Mouse (Mus musculus) adrenal gland, adult (tissue): ENCODE results near the gene Cep290.
A peak's percentile ranks its signal among the peaks of the same experiment; 100 is the strongest.
"Not testable (repeated sequence)": the region's sequence is repeated elsewhere in the genome, so short reads cannot be mapped to it uniquely, and the experiment has no call there.

Experiments
- DNase-seq, 2 experiments: peaks; one replicate each; pipeline ENCODE4 v3.0.0; 2022 to 2023; ENCODE audit warnings: low spot score in 1 of 2; ENCODE audit not compliant: inconsistent age in 2 of 2

The Cep290 gene

DNA sequence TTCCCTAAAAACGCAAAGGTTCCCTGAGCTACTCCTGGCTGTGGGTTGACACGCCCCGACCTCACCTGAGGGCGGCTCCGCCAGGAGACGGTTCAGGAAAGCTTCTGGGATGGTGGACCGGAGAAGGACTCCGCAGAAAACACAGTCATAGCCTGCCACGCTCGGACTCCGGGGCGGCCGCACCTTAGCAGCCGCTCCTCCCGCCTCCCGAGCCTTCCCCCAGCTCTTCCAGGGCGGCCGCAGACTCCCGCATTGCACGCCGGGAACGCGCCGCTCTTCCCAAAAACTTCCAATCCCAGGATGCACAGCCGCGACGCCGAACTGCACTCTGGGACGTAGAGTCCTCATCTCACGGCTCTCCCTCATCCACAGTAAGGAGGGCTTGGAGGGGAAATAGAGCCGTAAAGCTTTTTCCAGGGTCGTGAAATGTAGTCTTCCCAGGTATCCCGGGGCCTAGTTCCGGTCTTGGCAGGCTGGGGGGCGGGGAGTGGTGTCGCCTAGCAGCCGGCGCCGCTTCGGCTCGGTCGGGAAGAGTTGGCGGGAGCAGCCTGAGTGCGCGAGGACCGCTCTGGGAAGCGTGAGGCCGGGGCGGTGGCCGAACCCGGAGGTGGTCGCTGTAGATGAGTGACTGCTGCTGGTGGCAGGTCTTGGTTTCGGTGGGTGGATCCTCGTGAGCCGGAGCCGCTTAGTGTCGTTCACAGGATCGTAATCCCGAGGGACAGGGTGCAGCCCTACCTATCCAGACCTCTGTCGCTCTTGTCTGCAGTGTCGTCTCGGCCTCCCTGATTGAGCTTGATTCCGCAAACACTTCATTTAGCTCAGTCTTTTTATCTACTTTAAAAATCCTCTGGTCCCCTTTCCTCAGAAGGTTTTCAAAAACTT, at the start of gene Cep290, which contains the start of gene Tmtc3:
Gene Cep290 (plus strand): TSS at position 462 of the 882 bp plus-strand sequence.
Gene Tmtc3 (minus strand): TSS at position 254 of the 882 bp plus-strand sequence.
- peak; percentile 97 to 98 for DNase-seq

DNA sequence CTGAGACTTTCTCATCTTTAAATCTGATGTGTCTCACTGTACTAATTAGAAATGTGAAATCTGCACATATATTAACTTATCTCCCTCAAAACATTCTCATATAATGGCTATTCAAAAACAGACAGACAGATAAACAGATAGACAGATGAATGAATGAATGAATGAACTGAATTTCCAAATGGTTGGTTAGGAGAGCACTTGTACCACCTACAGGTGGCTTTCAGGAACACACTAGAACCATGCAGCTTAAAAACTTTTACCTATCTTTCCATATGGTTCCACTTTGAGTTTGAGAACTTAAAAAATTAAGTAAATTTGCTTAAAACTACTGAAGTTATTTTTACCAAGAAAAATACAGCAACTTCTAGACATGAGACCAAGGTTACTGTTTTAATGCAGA, 38.0 kb upstream of the Cep290 start:
- no peak for DNase-seq

DNA sequence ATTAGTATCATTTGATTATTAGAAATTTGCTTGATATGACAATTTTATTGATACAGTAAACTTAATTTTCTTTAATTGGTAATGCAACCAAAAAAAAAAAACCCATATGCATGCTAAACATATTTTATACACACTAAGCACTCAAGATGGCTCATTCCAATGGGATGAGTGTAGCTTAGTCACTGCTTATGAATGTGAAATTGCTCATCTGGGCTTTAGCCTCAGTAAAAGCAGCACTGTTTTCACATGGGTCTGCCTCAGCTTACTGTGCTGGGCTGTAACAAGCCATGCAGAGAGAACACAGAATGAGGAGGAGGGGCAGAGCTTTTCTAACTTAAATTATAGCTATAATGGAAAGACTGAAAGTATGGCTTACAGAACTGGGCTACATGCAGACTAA, 26.8 kb upstream of the Cep290 start:
- DNase-seq = no peak

DNA sequence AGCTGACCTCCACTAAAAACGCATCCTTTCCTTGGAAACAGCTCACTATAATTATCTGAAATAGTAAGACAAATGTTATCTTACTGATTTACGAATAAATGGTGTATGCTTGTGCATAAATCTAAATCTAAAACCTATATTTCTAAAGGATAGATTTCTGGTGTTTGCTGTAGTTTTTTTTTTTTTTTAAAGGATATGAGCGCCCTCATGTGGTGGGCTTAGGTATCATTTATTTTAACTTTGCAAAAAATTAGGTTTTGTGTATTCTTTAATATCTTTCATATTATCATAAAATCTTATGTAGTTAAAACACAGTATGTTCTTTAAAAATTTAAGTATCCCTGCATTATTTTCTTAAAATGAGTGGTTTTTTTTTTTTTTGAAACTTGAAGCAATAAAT, 12.3 kb upstream of the Cep290 start:
- DNase-seq = no peak

DNA sequence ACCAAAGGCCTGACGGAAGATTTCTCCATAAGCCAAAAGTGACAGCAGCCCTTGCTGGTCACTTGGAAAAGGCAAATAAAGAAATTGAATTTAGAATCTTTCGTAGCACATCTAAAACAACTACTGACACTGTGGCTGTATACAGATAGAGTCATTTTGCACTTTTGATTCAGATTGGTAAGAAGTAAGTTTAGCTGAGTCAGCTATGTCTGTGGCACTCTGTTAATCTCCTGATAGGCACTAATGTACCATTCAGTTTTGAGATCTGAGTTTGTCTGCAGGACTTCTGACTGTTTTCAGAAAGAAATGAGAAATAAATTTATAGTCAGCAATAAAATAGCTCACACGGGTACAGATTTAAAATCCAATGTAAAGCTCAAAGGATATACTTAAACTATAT, 7.8 kb upstream of the Cep290 start:
- no peak for DNase-seq

DNA sequence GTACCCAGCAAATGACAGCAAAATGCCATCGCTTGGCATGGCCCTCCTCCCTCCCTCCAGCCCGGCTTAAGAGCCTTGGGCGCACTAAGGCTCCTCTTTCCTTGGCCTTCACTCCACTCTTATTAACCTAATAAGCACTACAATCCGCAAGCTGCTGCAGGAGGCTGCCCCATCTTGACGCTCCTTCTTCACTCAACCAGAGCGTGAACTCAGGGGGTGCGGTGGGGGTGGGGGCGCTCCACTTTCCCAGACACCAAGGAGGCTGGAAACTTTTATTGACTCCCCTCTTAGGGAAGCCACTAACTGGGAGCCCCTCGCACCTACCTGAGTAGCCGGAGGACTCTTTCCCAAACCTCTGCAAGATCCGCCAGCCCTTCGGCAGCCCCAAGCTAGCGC, 659 bp upstream of the Cep290 start:
- no peak for DNase-seq

DNA sequence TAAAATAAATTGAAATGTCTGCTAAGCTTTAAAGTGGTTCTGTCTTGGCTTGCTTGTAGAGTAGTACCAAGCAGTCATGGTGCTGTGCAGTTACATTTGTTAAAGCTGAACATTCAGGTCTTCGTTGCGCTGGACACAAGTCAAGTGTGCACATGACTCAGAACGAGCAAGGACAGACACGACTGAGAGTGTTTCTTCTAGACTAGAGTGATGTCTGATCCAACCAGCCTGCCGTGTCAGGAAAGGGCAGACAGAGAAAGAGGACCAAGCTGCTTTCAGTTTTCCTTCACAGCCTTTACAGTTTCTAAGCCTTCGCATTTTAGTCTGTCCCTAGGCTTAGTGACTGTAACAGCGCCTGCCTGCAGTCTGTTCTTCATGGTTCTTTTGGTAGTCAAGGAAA, 4.6 kb downstream of the Cep290 start:
- peak; percentile 40 to 61 for DNase-seq

DNA sequence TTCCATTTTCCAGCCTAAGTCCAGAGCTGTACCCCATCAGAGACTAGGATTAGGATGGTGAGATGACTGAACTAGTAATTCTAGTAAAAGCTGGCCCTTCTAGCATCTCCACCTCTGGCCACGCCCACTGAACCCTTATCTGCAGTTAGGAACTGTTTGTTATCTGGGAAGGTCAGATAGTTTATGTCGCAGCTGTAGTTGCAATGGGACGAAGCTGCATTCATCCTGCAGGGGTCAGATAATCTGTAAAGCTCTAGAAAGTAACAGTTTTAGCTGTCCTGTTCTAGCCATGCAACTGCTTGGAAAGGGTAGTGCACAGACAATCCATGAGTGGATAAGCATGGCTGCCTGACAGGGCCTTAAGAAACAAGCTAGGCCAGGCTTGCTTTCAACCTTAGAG, 11.0 kb downstream of the Cep290 start:
- DNase-seq = peak in 1 of 2 experiments; percentile 38

DNA sequence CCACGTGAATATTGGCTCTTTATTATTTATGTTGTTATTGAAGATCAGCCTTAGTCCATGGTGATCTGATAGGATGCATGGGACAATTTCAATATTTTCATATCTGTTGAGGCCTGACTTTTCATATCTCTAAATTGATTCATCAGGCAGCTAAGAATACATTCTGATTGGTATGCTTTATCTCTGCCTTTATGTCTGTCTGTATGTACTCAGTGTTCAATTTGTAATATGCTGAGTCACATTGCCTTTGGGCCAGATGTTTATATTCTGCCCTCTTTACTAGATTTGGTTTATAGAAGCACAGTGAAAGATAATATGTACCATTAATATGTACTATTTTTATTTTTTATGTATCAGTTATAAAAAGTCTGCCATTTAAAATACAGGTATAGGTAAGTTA, 20.8 kb downstream of the Cep290 start:
- DNase-seq = no peak

DNA sequence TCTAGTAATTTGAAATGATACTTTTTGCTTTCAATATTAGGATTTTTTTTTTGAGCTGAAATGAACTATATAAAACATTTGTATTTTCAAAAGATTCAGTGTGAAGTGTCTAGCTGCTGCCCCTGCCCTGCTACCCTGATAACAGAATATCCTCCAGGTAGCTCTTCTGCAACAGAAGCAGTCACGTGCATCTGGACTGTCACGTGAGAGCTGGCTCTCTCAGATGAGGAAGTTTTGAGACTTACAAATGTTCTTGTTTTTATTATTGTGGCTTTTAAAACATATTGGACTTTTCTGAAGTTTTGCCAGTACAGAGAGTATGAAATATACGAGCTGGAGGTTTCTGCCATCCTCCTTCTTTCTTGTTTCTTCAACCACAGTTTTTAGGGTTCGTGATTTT, 34.3 kb downstream of the Cep290 start:
- no peak for DNase-seq

DNA sequence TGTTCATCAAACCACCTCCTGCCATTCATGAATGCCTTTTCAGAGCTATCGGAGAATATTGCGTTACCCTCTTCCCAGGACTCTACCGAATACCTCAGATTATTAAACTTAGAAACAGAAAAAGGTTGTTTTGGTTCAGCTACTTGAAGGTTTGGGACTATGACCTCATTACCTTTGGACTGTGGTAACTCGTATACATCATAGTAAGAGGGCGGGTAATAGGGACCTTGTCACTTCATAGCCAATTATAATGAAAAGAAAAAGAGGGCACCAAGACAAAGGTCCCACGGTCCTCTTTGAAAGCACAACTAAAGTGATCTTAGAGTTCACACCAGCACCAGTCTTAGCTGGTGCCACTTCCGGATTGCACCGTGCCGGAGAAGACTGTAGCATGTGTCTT, 35.0 kb downstream of the Cep290 start:
- no peak for DNase-seq

DNA sequence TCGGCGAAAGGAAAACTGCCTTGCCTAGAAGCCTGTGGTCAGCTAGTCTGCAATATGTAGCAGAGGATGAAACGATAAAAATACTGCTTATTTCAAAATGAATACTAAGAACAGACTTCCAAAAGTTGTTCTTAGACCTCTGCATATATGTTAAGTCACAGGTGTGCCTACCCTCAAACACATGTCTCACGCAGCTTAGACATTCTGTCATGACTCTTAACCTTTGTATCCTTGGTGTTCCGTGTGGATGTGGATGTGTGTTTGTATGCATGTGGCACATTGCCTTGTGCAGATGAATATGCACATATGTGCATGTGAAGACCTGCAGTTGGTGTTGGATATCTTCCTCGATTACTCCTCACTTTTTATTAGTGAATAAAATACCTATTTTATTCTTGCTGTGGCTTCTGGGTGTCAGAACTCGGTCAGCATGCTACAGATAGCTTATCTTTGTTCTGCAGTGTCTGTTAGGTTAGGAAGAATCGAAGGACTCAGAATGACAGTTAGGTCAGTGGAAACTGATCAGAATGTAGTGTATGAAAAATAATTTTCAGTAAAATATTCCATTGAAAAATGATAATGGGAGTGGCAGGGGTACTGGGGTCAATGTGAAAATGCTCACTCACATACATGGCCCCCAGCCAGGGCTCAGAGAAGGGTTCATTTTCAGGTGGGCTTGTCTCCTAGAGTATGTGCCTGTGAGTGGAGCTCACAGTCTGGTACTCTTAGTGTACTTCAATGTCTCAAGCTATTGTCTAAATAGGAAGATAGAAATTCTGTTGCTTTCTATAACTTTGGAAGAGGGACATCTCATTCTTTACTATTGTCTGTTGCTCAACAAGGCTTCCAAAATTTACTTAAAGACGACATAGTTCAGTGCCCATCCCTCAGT, 37.4 kb downstream of the Cep290 start:
- DNase-seq = no peak

DNA sequence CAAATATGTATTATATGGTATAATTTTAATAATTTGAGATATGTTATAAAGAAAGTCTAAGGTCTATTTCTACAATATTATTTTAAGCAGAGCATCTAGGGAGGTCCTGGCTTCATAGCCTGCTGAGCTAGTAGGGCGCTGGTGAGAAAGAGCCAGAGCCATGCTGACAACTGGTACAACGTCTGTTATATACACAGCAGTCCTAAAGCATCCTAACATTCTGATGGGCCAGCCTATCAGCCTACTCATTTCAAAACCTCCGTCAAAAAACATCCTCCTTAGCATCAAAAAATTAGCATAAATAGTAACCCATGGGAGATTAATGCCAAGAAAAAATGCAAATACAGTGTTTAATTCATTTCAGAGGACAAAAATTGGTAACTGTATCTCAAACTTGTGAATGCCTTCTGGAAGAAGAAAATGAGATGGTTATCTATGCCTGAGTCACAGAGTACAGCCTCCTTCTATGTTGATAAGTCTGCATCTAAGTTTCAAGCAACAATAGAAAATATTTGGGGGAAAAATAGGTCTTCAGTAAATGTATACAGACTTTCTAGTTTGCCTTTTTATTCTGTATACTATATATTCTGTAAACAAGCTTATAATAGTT, 69.3 kb downstream of the Cep290 start:
- DNase-seq = no peak

DNA sequence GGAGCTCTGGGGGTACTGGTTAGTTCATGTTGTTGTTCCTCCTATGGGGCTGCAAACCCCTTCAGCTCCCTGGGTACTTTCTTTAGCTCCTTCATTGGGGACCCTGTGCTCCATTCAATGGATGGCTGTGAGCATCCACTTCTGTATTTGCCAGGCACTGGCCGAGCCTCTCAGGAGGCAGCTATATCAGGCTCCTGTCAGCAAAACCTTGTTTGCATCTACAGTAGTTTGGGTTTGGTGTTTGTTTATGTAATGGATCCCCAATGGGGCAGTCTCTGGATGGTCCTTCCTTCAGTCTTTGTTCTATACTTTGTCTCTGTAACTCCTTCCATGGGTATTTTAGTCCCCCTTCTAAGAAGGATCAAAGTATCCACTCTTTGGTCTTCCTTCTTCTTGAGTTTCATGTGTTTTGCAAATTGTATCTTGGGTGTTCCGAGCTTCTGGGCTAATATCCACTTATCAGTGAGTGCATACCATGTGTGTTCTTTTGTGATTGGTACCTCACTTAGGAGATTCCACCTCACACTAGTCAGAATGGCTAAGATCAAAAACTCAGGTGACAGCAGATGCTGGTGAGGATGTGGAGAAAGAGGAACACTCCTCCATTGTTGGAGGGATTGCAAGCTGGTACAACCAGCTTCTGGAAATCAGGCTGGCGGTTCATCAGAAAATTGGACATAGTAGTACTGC, 73.0 kb downstream of the Cep290 start:
- DNase-seq = not testable (repeated sequence)

DNA sequence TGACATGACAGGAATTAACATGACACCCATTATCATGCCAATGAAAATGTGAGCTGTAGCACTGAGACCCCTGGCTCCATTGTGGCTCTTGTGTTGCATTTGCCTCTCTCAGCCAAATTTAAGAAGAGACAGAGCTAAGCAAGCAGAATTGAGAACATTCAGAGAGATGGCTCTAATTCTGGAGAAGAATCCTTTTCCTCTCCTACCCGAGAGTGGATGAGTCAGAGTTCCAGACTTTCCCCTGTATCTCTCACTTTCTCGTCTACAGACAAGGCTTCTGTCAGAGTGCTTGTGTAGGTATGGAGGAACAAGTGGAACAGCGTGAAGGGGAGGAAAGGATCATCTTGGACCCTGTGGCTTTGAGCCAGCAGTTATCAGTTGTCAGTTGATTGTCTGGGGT, 76.8 kb downstream of the Cep290 start:
- DNase-seq = no peak

DNA sequence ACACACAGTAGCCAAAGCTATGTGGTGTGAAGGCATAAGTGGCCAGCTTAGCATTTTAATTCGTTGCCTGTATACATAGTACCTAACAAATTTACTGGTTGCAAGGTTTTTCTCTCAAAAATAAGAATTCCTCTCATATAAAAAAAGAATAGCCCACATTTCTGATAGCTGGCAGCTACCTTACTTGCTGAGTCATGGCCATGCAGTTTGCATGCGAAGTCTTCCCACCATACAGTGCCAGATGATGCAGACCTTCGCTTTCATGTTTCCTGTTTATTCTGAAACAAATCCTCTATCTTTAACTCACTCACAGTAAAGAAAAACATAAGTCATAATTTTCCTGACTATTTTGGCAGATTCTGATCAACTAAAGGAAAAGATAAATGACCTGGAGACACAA, 84.3 kb downstream of the Cep290 start:
- DNase-seq = no peak

DNA sequence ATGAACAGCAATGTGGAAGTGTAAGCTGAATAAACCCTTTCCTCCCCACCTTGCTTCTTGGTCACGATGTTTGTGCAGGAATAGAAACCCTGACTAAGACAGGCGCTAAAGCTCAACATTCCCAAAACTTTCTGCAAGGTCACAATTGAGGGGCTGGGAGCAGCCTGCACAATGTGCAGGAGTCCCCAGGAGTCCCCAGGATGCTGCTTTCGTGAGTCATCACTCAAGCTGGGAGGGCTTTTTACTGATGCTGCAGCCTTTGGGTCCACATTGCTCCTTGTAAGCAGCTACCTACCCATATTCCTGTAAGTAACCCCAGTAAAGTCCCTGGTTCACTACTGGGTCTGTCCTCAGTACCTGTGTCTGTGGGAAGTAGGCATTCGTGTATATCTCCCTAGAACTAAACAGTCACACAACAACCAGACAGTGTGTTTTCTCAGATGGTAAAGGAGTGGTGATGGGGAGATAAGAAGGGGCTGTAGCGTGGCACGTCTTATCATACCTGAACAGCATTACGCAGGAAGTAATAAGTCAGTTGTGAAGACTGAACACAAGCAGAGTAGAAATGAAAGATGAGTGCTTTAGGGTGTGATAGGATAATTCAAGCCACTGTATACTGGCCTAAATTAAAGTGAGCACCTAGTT, 87.3 kb downstream of the Cep290 start:
- no peak for DNase-seq

DNA sequence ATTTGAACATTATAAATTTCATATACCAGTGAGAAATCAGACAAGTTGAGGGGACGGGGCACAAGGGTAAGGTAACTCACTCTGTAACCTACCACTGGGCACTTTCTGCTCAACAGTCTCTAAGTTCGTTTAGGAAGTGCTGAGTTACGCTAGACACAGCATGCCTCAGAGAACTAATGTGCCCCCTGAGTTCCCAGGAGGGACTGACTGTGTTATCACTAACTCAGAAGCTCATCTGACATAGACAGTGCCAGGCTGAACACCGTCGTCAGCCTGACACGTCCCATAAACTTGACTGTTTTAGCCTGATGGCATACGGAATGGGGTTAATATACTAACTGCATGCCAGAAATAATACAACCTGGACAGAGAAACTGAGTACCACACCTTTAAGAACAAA, 87.9 kb downstream of the Cep290 start:
- DNase-seq = no peak

DNA sequence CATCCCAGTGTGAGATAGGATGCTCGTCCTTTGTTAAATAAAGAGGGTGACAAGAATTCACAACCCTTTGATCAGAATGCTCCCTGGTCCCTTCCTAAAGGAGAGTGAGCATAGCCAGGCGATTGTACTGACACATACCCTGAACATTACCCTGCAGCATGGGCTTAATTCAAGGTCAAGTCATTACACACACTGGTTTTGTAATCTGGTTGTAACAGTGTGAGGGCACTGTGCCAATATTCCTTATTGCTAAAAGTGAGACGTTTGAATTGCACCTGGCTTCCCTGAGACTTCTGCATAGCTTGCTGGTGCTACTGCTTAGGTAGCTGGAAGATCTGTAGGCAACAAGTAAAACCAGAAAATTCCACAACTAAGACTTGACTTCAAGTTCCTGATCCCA, 96.8 kb downstream of the Cep290 start:
- peak in 1 of 2 experiments; percentile 66 for DNase-seq

DNA sequence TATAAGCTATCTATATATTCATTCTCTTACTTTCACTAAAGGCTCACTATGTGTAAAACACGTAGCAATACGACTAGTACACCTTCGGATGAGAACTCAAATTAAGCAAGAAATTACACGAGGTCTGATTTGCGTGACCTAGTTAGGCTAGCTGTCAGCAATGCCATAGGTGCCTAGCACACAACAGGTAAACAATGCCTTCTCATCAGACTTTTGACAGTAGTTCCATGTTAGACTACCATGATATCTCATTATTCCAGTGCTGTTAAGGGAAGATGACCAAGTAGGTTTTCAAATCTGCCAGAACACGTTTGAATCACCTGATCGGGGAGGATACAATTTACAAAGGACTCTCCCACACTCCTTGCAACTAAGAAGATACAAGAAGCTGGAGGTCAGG, 101.2 kb downstream of the Cep290 start:
- no peak for DNase-seq
